Mouse (Mus musculus): ENCODE measurements around the gene Ttyh2.

DNA sequence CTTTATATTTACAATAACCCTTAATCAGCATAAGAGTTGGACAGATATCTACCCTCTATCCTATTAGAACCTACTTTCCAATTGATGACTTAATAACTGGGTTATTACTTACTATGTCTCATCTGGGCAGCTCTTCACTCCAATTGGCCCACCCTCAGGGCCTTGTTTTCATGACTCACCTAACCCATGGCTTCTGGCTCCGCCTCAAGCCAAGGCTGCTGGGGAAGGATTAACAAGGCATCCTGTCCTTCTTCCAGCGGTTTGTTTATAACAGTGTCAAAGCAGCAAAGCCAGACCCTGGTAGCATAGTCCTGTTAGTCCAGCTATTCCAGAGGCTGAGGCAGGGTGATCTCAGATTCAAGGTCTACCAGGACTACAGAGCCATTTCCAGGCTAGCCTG lies 19.2 kb downstream of the Ttyh2 start:
- TF ChIP-seq CTCF (IDR thresholded peaks at IDR 0.05; ENCODE audit: low read depth, low read length) (no peak), TAL1 (conservative IDR thresholded peaks at IDR 0.05; ENCODE audit: low read depth, low read length) (no peak), POLR2AphosphoS5 (IDR thresholded peaks at IDR 0.05; ENCODE audit: insufficient replicate concordance, low read depth, low read length) (no peak), GATA1 (IDR thresholded peaks at IDR 0.05; ENCODE audit: borderline replicate concordance, low read length) (no peak)
